Mouse (Mus musculus) CH12.LX (cell line): ENCODE results near the gene Olfr666. TPM values are rescaled to one million over a fixed set of nuclear protein-coding genes. Genes with fewer than 3 reads are reported as not detected.

ENCODE experiments used
- DNase-seq: peaks from one replicate; pipeline ENCODE4 v3.0.0-alpha.2; 2013; ENCODE audit errors: extremely low read depth
- H3K27ac ChIP-seq: 2 replicates; pipeline ENCODE4 v1.5.1; 2012; ENCODE audit warnings: low read depth, mild to moderate bottlenecking, control low read depth, moderate library complexity; ENCODE audit not compliant: insufficient read depth
- H3K27me3 ChIP-seq: replicated peaks from 2 replicates; pipeline ENCODE3; 2012; ENCODE audit warnings: inconsistent platforms
- H3K36me3 ChIP-seq, 2 experiments: replicated peaks in 1 of 2; 2 replicates each; pipeline versions ENCODE3 to v1.6.1; 2012; ENCODE audit warnings: inconsistent platforms in 1 of 2, low read length in 1 of 2, mild to moderate bottlenecking in 1 of 2, mixed read lengths in 1 of 2, moderate library complexity in 1 of 2; ENCODE audit not compliant: control insufficient read depth in 1 of 2, insufficient read depth in 1 of 2
- H3K4me1 ChIP-seq, 2 experiments: 2 replicates each; pipeline ENCODE4 v1.6.1; 2012; ENCODE audit warnings: inconsistent platforms in 1 of 2, moderate library complexity in 1 of 2; ENCODE audit not compliant: insufficient read depth in 2 of 2, control insufficient read depth in 1 of 2
- H3K4me2 ChIP-seq: 2 replicates; pipeline ENCODE4 v1.6.1; 2012; ENCODE audit warnings: low read depth, mild to moderate bottlenecking, control low read depth; ENCODE audit not compliant: poor library complexity, insufficient read depth, severe bottlenecking
- H3K4me3 ChIP-seq, 3 experiments: fragments of 150-350 bp in 1 of 3; sonication (generic) in 1 of 3; replicated peaks in 1 of 3; 2 replicates each; pipeline versions ENCODE3 to v1.5.1; 2011 to 2012; ENCODE audit warnings: low read depth in 2 of 3, low read length in 2 of 3, mild to moderate bottlenecking in 2 of 3, moderate library complexity in 2 of 3, control low read depth in 1 of 3, improper control_type of control experiment in 1 of 3, inconsistent platforms in 1 of 3, mixed read lengths in 1 of 3; ENCODE audit not compliant: poor library complexity in 1 of 3
- H3K79me2 ChIP-seq: replicated peaks from 2 replicates; pipeline ENCODE4 v1.6.1; 2012; ENCODE audit warnings: mild to moderate bottlenecking, moderate library complexity; ENCODE audit not compliant: control insufficient read depth, poor library complexity, insufficient read depth, severe bottlenecking; ENCODE audit errors: extremely low read depth
- H3K9ac ChIP-seq: 2 replicates; pipeline ENCODE4 v1.6.1; 2012; ENCODE audit warnings: low read depth, mild to moderate bottlenecking, control low read depth, moderate library complexity; ENCODE audit not compliant: insufficient read depth
- H3K9me3 ChIP-seq: replicated peaks from 2 replicates; pipeline ENCODE3; 2012; ENCODE audit warnings: low read length, inconsistent platforms, mixed read lengths
- BHLHE40 ChIP-seq: IDR thresholded peaks from 2 replicates; pipeline ENCODE4 v1.6.1; 2011; ENCODE audit warnings: mild to moderate bottlenecking, low read depth, low read length, improper control_type of control experiment
- CHD1 ChIP-seq: IDR thresholded peaks from 2 replicates; pipeline ENCODE4 v1.6.1; 2012; ENCODE audit warnings: low read depth, low read length, improper control_type of control experiment, inconsistent platforms
- ELF1 ChIP-seq: IDR thresholded peaks from 2 replicates; pipeline ENCODE4 v1.6.1; 2014; ENCODE audit warnings: low read depth, mild to moderate bottlenecking, inconsistent platforms, low read length, improper control_type of control experiment
- ETS1 ChIP-seq: conservative IDR thresholded peaks from 2 replicates; pipeline ENCODE4 v1.6.1; 2012; ENCODE audit warnings: low read depth, mild to moderate bottlenecking, inconsistent platforms, low read length, improper control_type of control experiment, moderate library complexity
- HCFC1 ChIP-seq: IDR thresholded peaks from 2 replicates; pipeline ENCODE4 v1.6.1; 2012; ENCODE audit warnings: low read depth, mild to moderate bottlenecking, inconsistent platforms, low read length, improper control_type of control experiment
- KAT2A ChIP-seq: IDR thresholded peaks from 2 replicates; pipeline ENCODE4 v1.6.1; 2012; ENCODE audit warnings: low read length, improper control_type of control experiment, inconsistent platforms; ENCODE audit not compliant: insufficient replicate concordance
- MAFK ChIP-seq: IDR thresholded peaks from 2 replicates; pipeline ENCODE4 v1.6.1; 2011; ENCODE audit warnings: low read length, improper control_type of control experiment; ENCODE audit not compliant: insufficient replicate concordance
- MEF2A ChIP-seq: IDR thresholded peaks from 2 replicates; pipeline ENCODE4 v1.6.1; 2014; ENCODE audit warnings: low read depth, mild to moderate bottlenecking, inconsistent platforms, low read length, improper control_type of control experiment, borderline replicate concordance
- NELFE ChIP-seq: IDR thresholded peaks from 2 replicates; pipeline ENCODE4 v1.6.1; 2011; ENCODE audit warnings: low read depth, low read length, improper control_type of control experiment
- PAX5 ChIP-seq: IDR thresholded peaks from 2 replicates; pipeline ENCODE4 v1.6.1; 2012; ENCODE audit warnings: low read length, inconsistent platforms, mixed read lengths
- RAD21 ChIP-seq: IDR thresholded peaks from 2 replicates; pipeline ENCODE4 v1.6.1; 2011; ENCODE audit warnings: low read depth, mild to moderate bottlenecking, low read length, improper control_type of control experiment, moderate library complexity
- RCOR1 ChIP-seq: conservative IDR thresholded peaks from 2 replicates; pipeline ENCODE4 v1.6.1; 2012; ENCODE audit warnings: low read depth, mild to moderate bottlenecking, inconsistent platforms, low read length, improper control_type of control experiment
- SIN3A ChIP-seq: IDR thresholded peaks from 2 replicates; pipeline ENCODE4 v1.6.1; 2012; ENCODE audit warnings: low read length, improper control_type of control experiment, inconsistent platforms
- SMC3 ChIP-seq: IDR thresholded peaks from 2 replicates; pipeline ENCODE4 v1.6.1; 2011; ENCODE audit warnings: low read depth, low read length, improper control_type of control experiment
- TCF12 ChIP-seq: IDR thresholded peaks from 2 replicates; pipeline ENCODE4 v1.6.1; 2014; ENCODE audit warnings: low read depth, mild to moderate bottlenecking, inconsistent platforms, low read length, improper control_type of control experiment
- UBTF ChIP-seq: IDR thresholded peaks from 2 replicates; pipeline ENCODE4 v1.6.1; 2012; ENCODE audit warnings: low read depth, mild to moderate bottlenecking, inconsistent platforms, low read length, improper control_type of control experiment, moderate library complexity
- USF1 ChIP-seq: IDR thresholded peaks from 2 replicates; pipeline ENCODE4 v1.6.1; 2014; ENCODE audit warnings: low read depth, mild to moderate bottlenecking, inconsistent platforms, low read length, improper control_type of control experiment
- ZC3H11A ChIP-seq: IDR thresholded peaks from 2 replicates; pipeline ENCODE4 v1.6.1; 2012; ENCODE audit warnings: low read depth, mild to moderate bottlenecking, inconsistent platforms, low read length, improper control_type of control experiment
- ZMIZ1 ChIP-seq: IDR thresholded peaks from 2 replicates; pipeline ENCODE4 v1.6.1; 2012; ENCODE audit warnings: low read depth, mild to moderate bottlenecking, inconsistent platforms, low read length, improper control_type of control experiment
- dilution Hi-C: fragments of 300-500 bp; cut with MboI; formaldehyde crosslinking; loops from 2 replicates; pipeline ENCODE4 v1.14.3; 2020; ENCODE audit warnings: low sequenced_read_pairs; ENCODE audit not compliant: extremely low pct_unique_long_range_greater_than_20kb, extremely low pct_ligation_motif_present
- in situ Hi-C: fragments of 300-500 bp; cut with MboI; formaldehyde crosslinking; loops from 3 replicates; pipeline ENCODE4 v1.14.3; 2019; ENCODE audit warnings: low sequenced_read_pairs, low pct_ligation_motif_present, low pct_unique_long_range_greater_than_20kb, mixed read lengths
- polyA plus RNA-seq: library from polyadenylated mRNA; unstranded; fragments of >175 nt; gene quantifications from 2 replicates; pipeline ENCODE4 v1.2.1, GENCODE M21; 2012; ENCODE audit warnings: low read depth; ENCODE audit not compliant: insufficient read length
- total RNA-seq, 2 experiments: library from RNA; depleted of rRNA; stranded (reverse); fragments of 300-350 nt in 1 of 2; fragments of >200 nt in 1 of 2; gene quantifications; 2 replicates each; pipeline ENCODE4 v1.2.3; 2012 to 2014

The Olfr666 gene
- total RNA-seq (2012; rRNA removed) = not detected in 2 replicates
- not detected in 2 replicates for total RNA-seq (2014; rRNA removed)
- polyA plus RNA-seq = not detected in 2 replicates

DNA sequence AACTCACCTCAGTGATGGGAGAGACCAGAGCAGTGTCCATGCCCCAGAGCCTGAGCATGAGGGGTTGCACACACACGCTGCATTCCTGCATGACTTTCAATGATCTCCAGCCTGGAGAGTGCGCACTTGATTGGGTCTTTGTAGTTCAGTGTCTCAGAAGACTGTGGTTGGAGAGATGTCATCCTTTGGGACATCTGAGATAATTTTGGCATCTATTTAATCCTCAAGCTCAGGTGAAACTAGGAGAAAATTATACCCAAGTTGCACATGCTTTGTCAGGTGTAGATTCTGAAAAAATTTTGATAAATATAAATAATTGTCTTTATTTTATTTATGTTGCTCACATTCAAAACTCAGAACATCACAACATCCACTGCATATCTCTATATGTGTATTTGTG is at the start of gene Olfr666:
Gene Olfr666 (minus strand): TSS at position 101 of the 400 bp plus-strand sequence.
- no peaks in the 10 kb centered on the region for H3K79me2 ChIP-seq
- no peak within 1 kb of the TSS for H3K4me3 ChIP-seq
- no peaks in the 10 kb centered on the region for H3K27me3 ChIP-seq
- no peak for TF ChIP-seq ZMIZ1
- no peak for TF ChIP-seq TCF12
- no peak for TF ChIP-seq KAT2A
- no peak for TF ChIP-seq USF1
- no peak for TF ChIP-seq NELFE
- TF ChIP-seq MAFK = no peak
- no peak for TF ChIP-seq HCFC1
- TF ChIP-seq ZC3H11A = no peak
- TF ChIP-seq MEF2A = no peak
- TF ChIP-seq SMC3 = no peak
- no peak for TF ChIP-seq RAD21
- TF ChIP-seq CHD1 = no peak
- H3K27ac ChIP-seq = no peak within 1 kb of the TSS
- H3K9me3 ChIP-seq = no peaks in the 10 kb centered on the region
- dilution Hi-C loops (no loop called here), in situ Hi-C loops (no loop called here)
- no peak for DNase-seq
- H3K4me2 ChIP-seq = no peak within 1 kb of the TSS
- no peaks in the 10 kb centered on the region for H3K36me3 ChIP-seq
- H3K9ac ChIP-seq = no peak within 1 kb of the TSS
- H3K4me1 ChIP-seq = no peaks in the 10 kb centered on the region

DNA sequence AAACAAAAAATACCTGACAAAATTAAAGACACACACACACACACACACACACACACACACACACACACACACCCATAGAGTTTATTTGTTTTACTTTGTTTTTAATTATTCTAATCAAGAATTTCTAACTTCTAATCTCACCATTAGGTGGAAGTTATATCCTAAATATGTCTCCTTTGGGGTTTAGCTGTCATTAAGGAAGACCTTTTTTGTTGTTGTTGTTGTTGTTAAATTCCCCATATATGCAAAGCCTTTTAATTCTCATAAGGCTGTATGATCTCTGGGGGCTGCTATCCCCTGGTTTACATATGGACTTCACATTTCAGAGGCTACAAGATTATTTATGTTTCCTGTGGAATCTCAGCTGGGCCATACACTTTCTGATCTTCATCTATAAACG is 38.2 kb upstream of the Olfr666 start, which contains the start of gene Olfr669:
Gene Olfr669 (plus strand): TSS at position 301 of the 400 bp plus-strand sequence.
- Histone ChIP-seq H3K4me3 (no peak within 1 kb of the TSS), H3K9ac (no peak within 1 kb of the TSS), H3K79me2 (no peaks in the 10 kb centered on the region), H3K36me3 (no peaks in the 10 kb centered on the region), H3K4me1 (no peaks in the 10 kb centered on the region), H3K4me2 (no peak within 1 kb of the TSS)
- in situ Hi-C loops = no loop called here
- DNase-seq = no peak
- TF ChIP-seq SIN3A (no peak), RCOR1 (no peak), ETS1 (no peak), ELF1 (no peak), UBTF (no peak), MAFK (no peak), BHLHE40 (no peak), PAX5 (no peak)
- TF ChIP-seq, all 38 proteins: peak for 0
- no peaks in the 10 kb centered on the region for H3K27me3 ChIP-seq
- no peak within 1 kb of the TSS for H3K27ac ChIP-seq
- H3K9me3 ChIP-seq = no peaks in the 10 kb centered on the region
- dilution Hi-C loops = no loop called here
